Mouse (Mus musculus): ENCODE measurements around the gene Wdr74. TPM values are rescaled to one million over a fixed set of nuclear protein-coding genes. Genes with fewer than 3 reads are reported as not detected.

Wdr74 gene
- polyA plus RNA-seq, 1 experiment from 2014 or later, result 97.3 TPM

- ATAC-seq (ENCODE audit: low FRiP score, low TSS enrichment), result no peak
- Histone ChIP-seq H3K36me3 (ENCODE audit: control insufficient read depth, insufficient read depth, low read length) (peaks cover 29% of the 10 kb centered on the region), H3K9ac (ENCODE audit: low read depth, low read length) (no peak overlapping the region), H3K4me1 (ENCODE audit: control insufficient read depth, insufficient read depth, low read length) (0 out of 2 replicates have a peak, but pooled peaks cover 5% of the 10 kb centered on the region), H3K27me3 (ENCODE audit: control insufficient read depth, insufficient read depth, low read length) (no peaks in the 10 kb centered on the region), H3K4me3 (ENCODE audit: low read length) (no peak overlapping the region), H3K4me2 (replicated peaks; ENCODE audit: low read depth, low read length) (no peak overlapping the region), H3K9me3 (ENCODE audit: control insufficient read depth, low read length) (no peaks in the 10 kb centered on the region), H3K27ac (ENCODE audit: low read depth, low read length) (no peak overlapping the region)
- 76% methylated on average over 7 of the region's 7 CpGs for WGBS
These were observed 54.5 kb downstream of the Wdr74 start for GRCm38 (mm10) chr19:8790171-8790570.

Small RNAs within 50 kb of the gene (microRNA-seq; reads per million reads assigned to microRNA genes)
- gene Mir6992, result not detected

Other genes with a start within 250 kb of the Wdr74 start
- gene Slc22a8, start 144.6 kb upstream of the Wdr74 start, polyA plus RNA-seq (2014; fragmentation: Nextera tagmentation; extraction: Ambion mirVana), result 1.7 and 3.9 TPM in 2 replicates
- gene Slc22a6, start 117.8 kb upstream of the Wdr74 start, polyA plus RNA-seq (2014; fragmentation: Nextera tagmentation; extraction: Ambion mirVana), result 1.2 and 3.2 TPM in 2 replicates
- gene Chrm1, start 72.0 kb upstream of the Wdr74 start, polyA plus RNA-seq (2014; fragmentation: Nextera tagmentation; extraction: Ambion mirVana), result 0.13 TPM in 1 of 2 replicates, not detected in the other
- gene Slc3a2, start 12.5 kb upstream of the Wdr74 start, polyA plus RNA-seq (2014; fragmentation: Nextera tagmentation; extraction: Ambion mirVana), result 114 and 123 TPM in 2 replicates
- 0.70 and 2.3 TPM in 2 replicates for gene 1700092M07Rik, start 4.9 kb downstream of the Wdr74 start, polyA plus RNA-seq (2014; fragmentation: Nextera tagmentation; extraction: Ambion mirVana)
- gene Stx5a, start 5.6 kb downstream of the Wdr74 start, polyA plus RNA-seq (2014; fragmentation: Nextera tagmentation; extraction: Ambion mirVana), result 114 and 128 TPM in 2 replicates
- gene Nxf1, start 21.2 kb downstream of the Wdr74 start, polyA plus RNA-seq (2014; fragmentation: Nextera tagmentation; extraction: Ambion mirVana), result 155 and 198 TPM in 2 replicates
- gene Tmem223, start 35.2 kb downstream of the Wdr74 start, polyA plus RNA-seq (2014; fragmentation: Nextera tagmentation; extraction: Ambion mirVana), result 232 and 238 TPM in 2 replicates
- 80.4 and 91.0 TPM in 2 replicates for gene Tmem179b, start 38.6 kb downstream of the Wdr74 start, polyA plus RNA-seq (2014; fragmentation: Nextera tagmentation; extraction: Ambion mirVana)
- gene Taf6l, start 50.6 kb downstream of the Wdr74 start, polyA plus RNA-seq (2014; fragmentation: Nextera tagmentation; extraction: Ambion mirVana), result 21.7 and 22.9 TPM in 2 replicates
- gene Polr2g, start 62.8 kb downstream of the Wdr74 start, polyA plus RNA-seq (2014; fragmentation: Nextera tagmentation; extraction: Ambion mirVana), result 188 and 230 TPM in 2 replicates
- 4.0 and 5.1 TPM in 2 replicates for gene Zbtb3, start 66.7 kb downstream of the Wdr74 start, polyA plus RNA-seq (2014; fragmentation: Nextera tagmentation; extraction: Ambion mirVana)
- 40.0 and 61.0 TPM in 2 replicates for gene Ttc9c, start 83.5 kb downstream of the Wdr74 start, polyA plus RNA-seq (2014; fragmentation: Nextera tagmentation; extraction: Ambion mirVana)
- gene Hnrnpul2, start 84.2 kb downstream of the Wdr74 start, polyA plus RNA-seq (2014; fragmentation: Nextera tagmentation; extraction: Ambion mirVana), result 9.3 and 10.5 TPM in 2 replicates
- not detected in 2 replicates for gene AC129217.1, start 93.9 kb downstream of the Wdr74 start, polyA plus RNA-seq (2014; fragmentation: Nextera tagmentation; extraction: Ambion mirVana)
- 40.2 and 42.2 TPM in 2 replicates for gene Bscl2, start 101.6 kb downstream of the Wdr74 start, polyA plus RNA-seq (2014; fragmentation: Nextera tagmentation; extraction: Ambion mirVana)
- gene Gng3, start 103.4 kb downstream of the Wdr74 start, polyA plus RNA-seq (2014; fragmentation: Nextera tagmentation; extraction: Ambion mirVana), result 3.6 and 3.7 TPM in 2 replicates
- gene Lrrn4cl, start 114.9 kb downstream of the Wdr74 start, polyA plus RNA-seq (2014; fragmentation: Nextera tagmentation; extraction: Ambion mirVana), result 0.17 and 0.62 TPM in 2 replicates
- gene Ubxn1, start 135.7 kb downstream of the Wdr74 start, polyA plus RNA-seq (2014; fragmentation: Nextera tagmentation; extraction: Ambion mirVana), result 197 and 222 TPM in 2 replicates
- gene Uqcc3, start 145.1 kb downstream of the Wdr74 start, polyA plus RNA-seq (2014; fragmentation: Nextera tagmentation; extraction: Ambion mirVana), result 63.1 and 70.6 TPM in 2 replicates
- gene Lbhd1, start 147.9 kb downstream of the Wdr74 start, polyA plus RNA-seq (2014; fragmentation: Nextera tagmentation; extraction: Ambion mirVana), result 98.0 and 116 TPM in 2 replicates
- gene Gm49403, start 148.1 kb downstream of the Wdr74 start, polyA plus RNA-seq (2014; fragmentation: Nextera tagmentation; extraction: Ambion mirVana), result not detected in 2 replicates
- 112 and 133 TPM in 2 replicates for gene 1810009A15Rik, start 153.0 kb downstream of the Wdr74 start, polyA plus RNA-seq (2014; fragmentation: Nextera tagmentation; extraction: Ambion mirVana)
- gene Gm49416, start 153.1 kb downstream of the Wdr74 start, polyA plus RNA-seq (2014; fragmentation: Nextera tagmentation; extraction: Ambion mirVana), result not detected in 2 replicates
- 27.7 and 38.2 TPM in 2 replicates for gene Ints5, start 157.2 kb downstream of the Wdr74 start, polyA plus RNA-seq (2014; fragmentation: Nextera tagmentation; extraction: Ambion mirVana)
- 67.1 and 114 TPM in 2 replicates for gene Ganab, start 162.2 kb downstream of the Wdr74 start, polyA plus RNA-seq (2014; fragmentation: Nextera tagmentation; extraction: Ambion mirVana)
- gene B3gat3, start 184.5 kb downstream of the Wdr74 start, polyA plus RNA-seq (2014; fragmentation: Nextera tagmentation; extraction: Ambion mirVana), result 33.5 and 38.8 TPM in 2 replicates
- gene Rom1, start 193.5 kb downstream of the Wdr74 start, polyA plus RNA-seq (2014; fragmentation: Nextera tagmentation; extraction: Ambion mirVana), result 1.2 and 2.0 TPM in 2 replicates
- 17.6 and 18.7 TPM in 2 replicates for gene Eml3, start 193.7 kb downstream of the Wdr74 start, polyA plus RNA-seq (2014; fragmentation: Nextera tagmentation; extraction: Ambion mirVana)
- gene Mta2, start 206.0 kb downstream of the Wdr74 start, polyA plus RNA-seq (2014; fragmentation: Nextera tagmentation; extraction: Ambion mirVana), result 45.3 and 67.2 TPM in 2 replicates
- 25.1 and 31.7 TPM in 2 replicates for gene Tut1, start 218.0 kb downstream of the Wdr74 start, polyA plus RNA-seq (2014; fragmentation: Nextera tagmentation; extraction: Ambion mirVana)
- gene Eef1g, start 231.2 kb downstream of the Wdr74 start, polyA plus RNA-seq (2014; fragmentation: Nextera tagmentation; extraction: Ambion mirVana), result 479 and 516 TPM in 2 replicates

All from kidney, embryonic 14.5 days (tissue).